Mouse (Mus musculus) heart, postnatal 0 days (tissue): ENCODE measurements around the gene Trpv6.

ENCODE experiments used
- CTCF ChIP-seq: IDR thresholded peaks from 2 replicates; pipeline ENCODE4 v1.5.1; 2016; ENCODE audit warnings: antibody characterized with exemption, control low read depth, low read depth
- EP300 ChIP-seq: IDR thresholded peaks from 2 replicates; pipeline ENCODE4 v1.6.1; 2016; ENCODE audit warnings: antibody characterized with exemption, low read depth

GRCm38 (mm10) chr6:41606214-41606613 lies 30.0 kb downstream of the Trpv6 start:
- no peak for TF ChIP-seq CTCF
- TF ChIP-seq EP300: no peak
